Mouse (Mus musculus): ENCODE measurements around the gene Olig1.
"Not testable (repeated sequence)": the region's sequence is repeated elsewhere in the genome, so short reads cannot be mapped to it uniquely, and the experiment has no call there.

Gene Olig1

DNA sequence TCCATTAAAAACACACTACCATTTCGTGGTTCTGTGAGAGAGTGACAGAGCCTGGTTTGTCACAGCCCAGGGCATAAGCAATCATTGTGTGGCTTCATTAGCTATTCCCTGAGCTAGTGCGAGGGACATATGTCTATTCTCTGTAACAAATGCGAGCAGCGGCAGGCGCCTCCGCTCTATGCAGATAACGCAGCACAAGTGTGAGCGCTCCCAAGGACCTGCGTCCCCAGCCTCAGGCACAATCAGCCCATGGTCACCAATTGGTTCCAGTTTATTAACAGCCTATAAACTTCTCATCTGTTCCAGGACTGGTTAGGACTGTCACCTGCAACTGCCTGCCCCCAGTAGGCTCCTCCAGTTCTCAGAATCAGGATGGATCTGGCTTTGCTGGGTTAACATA is 23.3 kb upstream of the Olig1 start:
- no peak for DNase-seq (ENCODE audit: low spot score)

DNA sequence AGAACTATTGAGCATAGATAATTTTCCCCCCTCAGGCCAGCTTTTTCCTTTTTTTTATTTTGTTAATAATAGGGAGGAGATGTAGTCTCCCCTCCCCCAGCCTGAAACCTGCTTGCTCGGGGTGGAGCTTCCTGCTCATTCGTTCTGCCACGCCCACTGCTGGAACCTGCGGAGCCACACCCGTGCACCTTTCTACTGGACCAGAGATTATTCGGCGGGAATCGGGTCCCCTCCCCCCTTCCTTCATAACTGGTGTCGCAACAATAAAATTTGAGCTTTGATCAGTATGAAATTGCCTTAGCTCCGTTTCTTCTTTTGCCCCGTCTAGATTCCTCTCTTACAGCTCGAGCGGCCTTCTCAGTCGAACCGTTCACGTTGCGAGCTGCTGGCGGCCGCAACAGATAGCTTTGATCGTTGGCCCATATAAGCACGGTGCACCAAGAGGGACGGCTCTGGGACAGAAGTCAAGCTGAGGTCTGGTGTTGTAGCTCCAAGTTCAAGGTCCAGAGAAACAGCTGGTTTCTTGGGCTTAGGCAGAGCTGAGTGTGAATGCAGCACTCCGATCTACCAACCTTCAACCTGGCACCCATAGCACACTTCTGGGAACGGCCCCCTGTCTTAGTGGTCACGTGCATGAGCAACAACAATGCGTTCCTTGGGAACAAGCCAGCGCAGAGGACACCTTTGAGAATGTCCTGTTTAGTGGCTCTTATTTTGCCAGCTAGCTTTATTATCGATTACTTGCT is 14.0 kb upstream of the Olig1 start:
- not testable (repeated sequence) for DNase-seq (ENCODE audit: low spot score)

DNA sequence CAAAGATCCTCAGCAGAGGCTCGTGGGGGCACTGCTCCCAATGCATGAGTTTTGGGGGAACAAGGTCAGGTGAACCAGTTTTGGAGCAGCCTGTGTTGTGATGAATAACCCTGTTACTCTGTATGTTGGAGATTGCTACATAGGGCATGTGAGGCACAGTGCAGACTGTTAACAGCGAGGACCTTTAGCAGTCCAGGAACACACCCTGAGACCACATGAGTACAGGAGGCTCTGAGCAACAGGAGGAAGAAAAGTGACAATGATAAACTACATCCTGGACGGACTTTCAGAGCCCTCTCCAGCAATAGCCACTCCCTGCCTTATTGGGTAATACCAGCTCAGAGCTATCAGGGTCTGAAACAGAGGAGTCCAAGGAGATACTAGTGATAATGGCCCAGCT is 10.6 kb upstream of the Olig1 start:
- no peak for DNase-seq (ENCODE audit: low spot score)

DNA sequence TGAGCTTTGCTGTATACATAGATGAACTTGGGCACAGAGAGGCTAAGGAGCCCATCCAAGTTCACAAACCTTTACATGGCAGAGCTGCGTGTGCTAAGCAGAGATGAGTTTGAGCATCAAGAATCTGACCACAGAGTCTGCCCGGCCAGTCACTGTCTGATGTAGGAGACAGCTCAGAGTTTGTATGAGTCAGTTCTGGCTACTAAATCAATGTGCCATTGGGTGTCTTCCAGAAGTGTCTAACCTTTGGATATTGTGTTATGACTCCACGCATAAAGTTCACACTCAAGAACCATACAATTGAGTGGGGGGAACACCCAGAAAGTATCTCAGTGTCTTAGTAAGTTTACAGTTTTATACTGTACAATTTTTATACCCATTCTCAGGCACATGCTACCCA is 8.7 kb upstream of the Olig1 start:
- no peak for DNase-seq (ENCODE audit: low spot score)

GRCm38 (mm10) chr16:91262467-91263220 is 6.9 kb upstream of the Olig1 start:
- DNase-seq (ENCODE audit: low spot score): no peak

GRCm38 (mm10) chr16:91265972-91266371 is 3.6 kb upstream of the Olig1 start:
- DNase-seq (ENCODE audit: low spot score): no peak

DNA sequence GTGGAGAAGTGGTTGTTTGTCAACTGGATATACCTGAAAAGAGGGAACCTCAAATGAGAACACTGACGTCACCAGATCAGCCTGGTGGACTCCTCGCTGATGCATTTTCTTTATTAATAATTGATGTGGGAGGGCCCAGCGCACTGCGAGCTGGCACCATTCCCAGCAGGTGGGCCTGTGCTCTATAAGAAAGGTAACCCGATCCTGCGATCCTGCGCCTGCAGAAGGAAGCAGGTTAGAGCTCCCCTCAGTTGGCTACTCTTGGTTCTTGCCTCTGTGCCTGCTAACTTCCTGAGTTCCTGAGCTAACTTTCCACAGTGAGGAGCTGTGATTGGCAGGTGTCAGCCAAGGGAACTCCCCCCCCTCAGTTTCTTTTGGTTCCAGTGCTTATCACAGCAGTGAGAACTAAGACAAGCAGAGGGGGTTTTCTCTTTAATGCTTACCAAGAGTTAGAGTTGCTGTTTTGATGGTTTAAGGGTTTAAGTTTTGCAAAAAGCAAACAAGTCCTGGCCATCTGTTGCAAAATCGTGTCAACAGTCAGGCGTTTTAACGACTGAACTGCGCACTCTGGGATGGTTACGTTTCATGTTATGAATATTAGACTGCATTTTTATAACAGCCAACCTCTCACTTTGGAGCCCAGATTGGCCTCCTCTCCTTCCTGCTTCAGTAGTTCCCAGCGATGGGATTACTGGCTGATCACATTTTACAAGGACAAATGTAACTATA is 684 bp upstream of the Olig1 start:
- no peak for DNase-seq (ENCODE audit: low spot score)

GRCm38 (mm10) chr16:91270212-91270971 is 820 bp downstream of the Olig1 start:
- DNase-seq (ENCODE audit: low spot score): no peak

DNA sequence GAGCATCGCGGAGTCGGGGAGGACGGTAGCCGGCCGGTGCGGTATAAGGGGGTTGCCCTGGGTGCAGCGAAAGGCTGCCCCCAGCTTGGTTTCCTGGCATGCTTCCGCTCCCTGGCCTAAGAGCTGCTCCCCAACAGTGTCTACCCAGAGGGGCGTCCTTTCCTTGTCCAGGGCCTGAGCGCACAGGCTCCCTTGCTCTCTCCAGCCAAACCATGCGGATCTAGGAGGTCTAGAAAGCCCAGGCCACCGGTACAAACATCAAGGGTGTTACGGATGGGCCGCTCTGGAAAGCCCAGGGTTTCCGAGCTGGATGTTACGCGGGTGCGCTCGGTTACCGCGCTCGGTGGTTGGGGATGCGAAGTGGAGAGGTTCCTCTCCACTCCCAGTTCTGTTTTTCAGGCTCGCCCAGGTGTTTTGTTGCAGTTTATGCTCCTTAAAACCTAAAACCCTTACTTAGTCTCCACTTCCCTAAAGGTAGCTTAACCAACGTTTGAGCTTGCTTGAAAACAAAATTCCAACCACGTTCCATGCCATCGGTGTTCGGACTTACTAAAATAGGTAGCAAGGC is 1.5 kb downstream of the Olig1 start:
- no peak for DNase-seq (ENCODE audit: low spot score)

- no peak for DNase-seq (ENCODE audit: low spot score)
Observed at GRCm38 (mm10) chr16:91271634-91272033, 2.1 kb downstream of the Olig1 start.

DNA sequence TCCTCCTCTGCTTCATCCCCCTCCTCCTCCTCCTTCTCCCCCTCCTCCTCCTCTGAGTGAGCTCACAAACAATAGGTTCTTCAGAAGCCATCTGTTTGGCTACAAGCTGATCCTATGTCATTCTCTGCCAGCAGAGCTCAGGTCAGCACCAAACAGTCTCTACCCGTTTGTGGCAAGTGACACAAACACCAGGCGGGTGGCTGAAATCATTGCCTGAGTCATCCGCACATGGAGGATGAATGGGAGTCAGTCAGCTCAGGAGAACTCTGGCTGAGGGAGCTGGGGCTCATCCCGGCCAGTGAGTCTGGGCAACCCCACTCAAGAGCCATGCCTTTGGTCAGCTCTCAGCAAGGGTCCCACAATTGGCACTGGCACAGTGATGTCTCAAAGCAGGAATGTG is 10.9 kb downstream of the Olig1 start:
- DNase-seq (ENCODE audit: low spot score): no peak

DNA sequence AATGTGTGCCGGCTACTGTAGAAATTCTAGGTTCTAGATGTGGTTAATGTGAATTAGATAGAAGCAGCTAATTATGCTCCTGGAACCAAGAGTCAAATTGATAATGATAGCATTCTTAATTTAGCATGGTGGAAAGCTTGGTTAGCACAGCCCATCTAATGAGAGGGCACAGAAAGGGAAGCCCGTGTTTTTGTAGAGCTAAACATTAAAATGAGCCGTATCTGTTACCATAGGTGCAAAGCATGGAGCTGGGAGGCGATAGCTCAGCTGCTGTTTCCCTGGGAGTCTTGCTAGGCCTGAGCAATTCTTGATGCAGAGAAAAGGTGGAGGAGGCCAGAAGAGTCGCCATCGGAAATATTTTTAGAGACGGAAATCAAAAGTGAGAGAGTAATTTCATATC is 22.5 kb downstream of the Olig1 start:
- DNase-seq (ENCODE audit: low spot score): no peak

- no peak for DNase-seq (ENCODE audit: low spot score)
Observed at GRCm38 (mm10) chr16:91292719-91293333, 23.3 kb downstream of the Olig1 start.

GRCm38 (mm10) chr16:91297726-91298125 is 28.2 kb downstream of the Olig1 start:
- DNase-seq (ENCODE audit: low spot score): no peak

- DNase-seq (ENCODE audit: low spot score): no peak
Observed at GRCm38 (mm10) chr16:91299412-91299811, 29.8 kb downstream of the Olig1 start.

DNA sequence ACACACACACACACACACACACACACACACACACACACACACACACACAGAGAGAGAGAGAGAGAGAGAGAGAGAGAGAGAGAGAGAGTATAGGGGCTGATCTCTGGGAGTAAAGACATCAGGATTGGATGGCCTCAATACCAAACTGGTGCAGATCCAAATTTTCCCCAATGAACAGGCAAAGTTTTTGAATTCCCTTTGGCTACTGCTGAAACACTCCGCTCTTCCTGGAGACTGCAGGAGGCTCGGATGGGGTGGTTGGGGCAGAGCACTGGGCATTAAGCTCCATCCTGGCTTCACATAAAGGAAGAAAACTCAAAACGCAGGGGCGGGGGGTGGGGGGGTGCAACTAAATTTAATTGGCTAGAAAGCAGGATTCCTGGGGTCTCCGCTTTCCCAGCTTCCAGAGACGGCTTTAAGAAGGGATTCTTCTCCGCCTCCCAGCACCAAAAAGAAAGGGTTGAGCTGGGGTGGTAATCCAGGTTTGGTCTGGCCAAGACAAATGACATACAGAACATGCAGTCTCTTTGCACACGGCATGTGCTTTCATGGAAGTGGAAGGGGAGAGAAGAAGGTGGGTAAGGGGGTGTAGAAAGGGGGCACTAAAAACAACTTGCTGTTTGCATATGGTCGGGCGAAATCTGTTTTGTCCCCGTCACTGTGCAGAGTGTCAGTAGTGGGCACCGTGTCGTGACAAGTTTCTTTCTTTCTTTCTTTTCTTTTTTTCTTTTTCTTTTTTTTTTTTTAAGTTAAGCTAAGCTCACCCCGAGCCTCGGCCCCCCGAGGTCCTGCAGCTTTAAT is 31.3 kb downstream of the Olig1 start:
- DNase-seq (ENCODE audit: low spot score): no peak

DNA sequence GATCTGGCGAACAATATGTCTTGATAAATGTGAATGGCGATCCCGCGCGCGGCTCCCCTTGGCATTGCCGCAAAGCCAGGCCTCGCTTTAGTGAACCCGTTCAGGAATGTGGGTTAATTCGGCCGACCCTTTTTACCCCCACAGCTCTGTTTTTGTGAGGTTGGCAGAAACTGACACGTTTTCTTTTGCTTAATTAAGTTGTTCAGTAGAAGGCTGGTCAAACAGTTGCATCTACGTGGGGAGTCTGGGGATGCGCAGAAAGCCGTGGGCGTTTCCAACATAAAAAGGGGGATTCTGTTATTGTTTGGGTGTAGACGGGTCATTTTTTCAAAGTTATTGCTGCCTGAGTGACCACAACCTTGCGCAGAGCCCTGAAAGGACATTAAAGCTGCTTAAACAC is 31.9 kb downstream of the Olig1 start:
- no peak for DNase-seq (ENCODE audit: low spot score)

- DNase-seq (ENCODE audit: low spot score): no peak
Observed at GRCm38 (mm10) chr16:91303776-91304709, 34.5 kb downstream of the Olig1 start.

- no peak for DNase-seq (ENCODE audit: low spot score)
Observed at GRCm38 (mm10) chr16:91305512-91306111, 36.0 kb downstream of the Olig1 start.
